ENCODE assay signal across 8 mouse cellular contexts in genomic region chr17:22866845-22867481, GRCm38 (mm10). TPM values are rescaled to one million over a fixed set of nuclear protein-coding genes. Genes with fewer than 3 reads are reported as not detected.
DNase-seq lines count a peak whose midpoint lies in the region; ATAC-seq and TF ChIP-seq lines count a peak whose summit lies in the region.

Gene Zfp945, minus strand, starts transcription at chr17:22867134.

- DNase-seq in c-Kit-positive CD71-positive TER-119-positive erythroid progenitor cells, embryonic 14.5 days (ENCODE audit: low spot score) = peak; percentile 37
- peak; percentile 75 for DNase-seq in forebrain, embryonic 11.5 days (ENCODE audit: low spot score)
- DNase-seq in kidney, postnatal 14 days = peak; percentile 86
- DNase-seq in natural killer cell, adult 2 months (ENCODE audit: low spot score in 2 of 2) = peak; percentile 8 to 21

- H3K9me3 ChIP-seq in E14TG2a.4 (ENCODE audit: low read length) = no peaks in the 10 kb centered on the region
- no peaks in the 10 kb centered on the region for H3K9me3 ChIP-seq in forebrain, embryonic 11.5 days (ENCODE audit: control insufficient read depth, low read length)
- H3K9me3 ChIP-seq in heart, embryonic 15.5 days (replicated peaks) = no peaks in the 10 kb centered on the region
- H3K9me3 ChIP-seq in liver, embryonic 12.5 days (replicated peaks) = no peaks in the 10 kb centered on the region
- H3K9me3 ChIP-seq in stomach, embryonic 16.5 days (replicated peaks; ENCODE audit: control insufficient read depth, low read length) = no peaks in the 10 kb centered on the region

- TF ChIP-seq CTCF in E14TG2a.4 (conservative IDR thresholded peaks at IDR 0.05; ENCODE audit: low read length) = no peak

- H3K4me3 ChIP-seq in E14TG2a.4 (replicated peaks; ENCODE audit: low read length) = peak within 1 kb of the TSS; percentile 90
- peak within 1 kb of the TSS; percentile 69 for H3K4me3 ChIP-seq in forebrain, embryonic 11.5 days (ENCODE audit: low read depth, low read length)
- peak within 1 kb of the TSS; percentile 90 for H3K4me3 ChIP-seq in heart, embryonic 15.5 days
- H3K4me3 ChIP-seq in liver, embryonic 12.5 days = peak within 1 kb of the TSS; percentile 66
- H3K4me3 ChIP-seq in stomach, embryonic 16.5 days (replicated peaks; ENCODE audit: low read length) = peak within 1 kb of the TSS; percentile 89

- H3K36me3 ChIP-seq in E14TG2a.4 (ENCODE audit: insufficient read depth, low read length) = peaks cover 32% of the 10 kb centered on the region
- peaks cover 8% of the 10 kb centered on the region for H3K36me3 ChIP-seq in forebrain, embryonic 11.5 days (ENCODE audit: control insufficient read depth, insufficient read depth, low read length)
- peaks cover 16% of the 10 kb centered on the region for H3K36me3 ChIP-seq in heart, embryonic 15.5 days
- peaks cover 6% of the 10 kb centered on the region for H3K36me3 ChIP-seq in liver, embryonic 12.5 days
- peaks cover 6% of the 10 kb centered on the region; the same call in 1 of the 2 replicates for H3K36me3 ChIP-seq in stomach, embryonic 16.5 days (ENCODE audit: control insufficient read depth, insufficient read depth, low read length)

- peaks cover 18% of the 10 kb centered on the region for H3K4me1 ChIP-seq in E14TG2a.4 (replicated peaks; ENCODE audit: low read depth, low read length)
- peaks cover 4% of the 10 kb centered on the region; the same call in 1 of the 2 replicates for H3K4me1 ChIP-seq in forebrain, embryonic 11.5 days (replicated peaks; ENCODE audit: control insufficient read depth, insufficient read depth, low read length)
- peaks cover 9% of the 10 kb centered on the region for H3K4me1 ChIP-seq in heart, embryonic 15.5 days (replicated peaks)
- peaks cover 19% of the 10 kb centered on the region for H3K4me1 ChIP-seq in liver, embryonic 12.5 days
- peaks cover 7% of the 10 kb centered on the region; the same call in 1 of the 2 replicates for H3K4me1 ChIP-seq in stomach, embryonic 16.5 days (ENCODE audit: control insufficient read depth, insufficient read depth, low read length)

- H3K27me3 ChIP-seq in E14TG2a.4 (ENCODE audit: insufficient read depth, low read length) = no peaks in the 10 kb centered on the region
- H3K27me3 ChIP-seq in forebrain, embryonic 11.5 days (ENCODE audit: control insufficient read depth, insufficient read depth, low read length) = no peaks in the 10 kb centered on the region
- H3K27me3 ChIP-seq in heart, embryonic 15.5 days = no peaks in the 10 kb centered on the region
- H3K27me3 ChIP-seq in liver, embryonic 12.5 days (replicated peaks) = no peaks in the 10 kb centered on the region
- no peaks in the 10 kb centered on the region for H3K27me3 ChIP-seq in stomach, embryonic 16.5 days (ENCODE audit: control insufficient read depth, insufficient read depth, low read length)

- peak within 1 kb of the TSS; percentile 55 for H3K4me2 ChIP-seq in forebrain, embryonic 11.5 days (ENCODE audit: low read depth, low read length, severe bottlenecking)
- H3K4me2 ChIP-seq in heart, embryonic 15.5 days = peak within 1 kb of the TSS; percentile 62
- H3K4me2 ChIP-seq in liver, embryonic 12.5 days = peak within 1 kb of the TSS; percentile 74
- H3K4me2 ChIP-seq in stomach, embryonic 16.5 days (ENCODE audit: low read depth, low read length) = peak within 1 kb of the TSS; percentile 62

- H3K27ac ChIP-seq in forebrain, embryonic 11.5 days (ENCODE audit: low read depth, low read length) = no peak within 1 kb of the TSS
- peak within 1 kb of the TSS; percentile 95 for H3K27ac ChIP-seq in heart, embryonic 15.5 days
- peak within 1 kb of the TSS; percentile 66 for H3K27ac ChIP-seq in liver, embryonic 12.5 days
- H3K27ac ChIP-seq in stomach, embryonic 16.5 days (ENCODE audit: low read length) = peak within 1 kb of the TSS; percentile 94

- under 1% methylated on average over 20 of the region's 20 CpGs for WGBS in forebrain, embryonic 11.5 days
- WGBS in heart, embryonic 15.5 days = under 1% methylated on average over 20 of the region's 20 CpGs
- WGBS in liver, embryonic 12.5 days (ENCODE audit: insufficient replicate concordance) = under 1% methylated on average over 20 of the region's 20 CpGs
- under 1% methylated on average over 20 of the region's 20 CpGs for WGBS in stomach, embryonic 16.5 days

- peak; percentile 98 for ATAC-seq in forebrain, embryonic 11.5 days (replicated peaks; ENCODE audit: low FRiP score)
- peak; percentile 88 for ATAC-seq in heart, embryonic 15.5 days (replicated peaks; ENCODE audit: insufficient number of reproducible peaks, insufficient read depth, low FRiP score, low read depth)
- peak; percentile 85 for ATAC-seq in liver, embryonic 12.5 days
- ATAC-seq in stomach, embryonic 16.5 days (ENCODE audit: insufficient read depth, low FRiP score) = peak; percentile 96

- peak within 1 kb of the TSS; percentile 89 for H3K9ac ChIP-seq in forebrain, embryonic 11.5 days (ENCODE audit: low read length)
- H3K9ac ChIP-seq in heart, embryonic 15.5 days = peak within 1 kb of the TSS; percentile 78
- H3K9ac ChIP-seq in liver, embryonic 12.5 days = peak within 1 kb of the TSS; percentile 65
- peak within 1 kb of the TSS; percentile 88 for H3K9ac ChIP-seq in stomach, embryonic 16.5 days (ENCODE audit: low read length)

RNA-seq across cellular contexts. Expression of gene Zfp945, which starts in this region (rescaled TPM):
- polyA plus RNA-seq in forebrain, embryonic 11.5 days (2014; fragmentation: Nextera tagmentation; extraction: Ambion mirVana) = 24.6 and 29.1 TPM in 2 replicates
- polyA plus RNA-seq in heart, embryonic 15.5 days (2015; fragmentation: Nextera tagmentation; extraction: Ambion mirVana) = 13.2 and 13.8 TPM in 2 replicates
- polyA plus RNA-seq in liver, embryonic 12.5 days (2016; fragmentation: Nextera tagmentation; extraction: Ambion mirVana) = 3.0 and 3.4 TPM in 2 replicates
- polyA plus RNA-seq in stomach, embryonic 16.5 days (2015; fragmentation: Nextera tagmentation; extraction: Ambion mirVana) = 16.6 and 18.3 TPM in 2 replicates

Comparison
In these comparisons a context has a peak if more than half of its experiments do, and no peak if none do; other contexts are left out.
1. DNase-seq: peak in every context shown above with its lines; median percentile 86 in kidney, postnatal 14 days; 75 in forebrain, embryonic 11.5 days; 37 in c-Kit-positive CD71-positive TER-119-positive erythroid progenitor cells, embryonic 14.5 days; 14 in natural killer cell, adult 2 months.